Mouse (Mus musculus): ENCODE measurements around the gene 2410004B18Rik.
A peak's percentile ranks its signal among the peaks of the same experiment; 100 is the strongest.
"Not testable (repeated sequence)": the region's sequence is repeated elsewhere in the genome, so short reads cannot be mapped to it uniquely, and the experiment has no call there.

2410004B18Rik gene

GRCm38 (mm10) chr3:145937505-145938404 is at the start of gene 2410004B18Rik:
2410004B18Rik (plus strand) TSS chr3:145938014.
- peak; percentile 92 to 93 for DNase-seq (ENCODE audit: low read depth in 2 of 2, low spot score in 2 of 2)

DNA sequence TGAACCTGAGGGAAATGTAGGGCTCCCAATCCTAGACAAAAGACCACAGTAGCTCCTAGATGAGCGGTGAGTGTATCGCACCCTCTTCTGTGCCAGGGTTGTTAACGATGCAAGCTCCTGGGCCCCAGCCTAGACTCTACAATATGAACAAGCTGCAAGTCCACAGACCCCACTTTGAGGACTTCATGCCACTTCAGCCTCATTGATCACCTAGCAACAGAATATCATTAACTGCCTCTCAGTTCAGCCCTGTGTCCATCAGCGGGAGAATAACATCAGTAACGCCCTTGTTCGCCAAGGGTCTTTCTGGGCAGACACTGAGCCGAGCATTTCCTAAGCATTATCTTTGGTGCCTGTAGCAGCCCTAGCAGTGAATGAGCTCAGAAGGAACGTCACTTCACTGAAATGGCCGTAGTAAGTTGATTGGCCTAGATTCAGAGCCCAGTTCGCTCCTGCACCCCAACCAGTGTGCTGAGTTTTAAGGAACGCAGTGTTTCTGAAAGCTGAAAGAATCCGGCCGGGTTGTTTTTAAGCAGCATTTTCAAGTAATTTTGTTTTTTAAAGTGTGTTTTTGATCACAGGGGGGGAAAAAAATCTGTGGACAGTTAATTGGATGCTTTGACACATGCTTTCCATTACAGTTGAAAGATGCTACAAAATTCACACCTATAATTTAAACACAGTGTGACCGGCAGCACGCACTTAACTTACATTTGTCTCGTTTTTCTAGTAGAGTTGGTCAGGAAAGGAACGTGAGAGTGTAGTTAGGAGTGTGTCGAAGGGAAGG is 47.3 kb upstream of the 2410004B18Rik start:
- DNase-seq (ENCODE audit: low read depth in 2 of 2, low spot score in 2 of 2) = no peak

- no peak for DNase-seq (ENCODE audit: low read depth in 2 of 2, low spot score in 2 of 2)
Observed at GRCm38 (mm10) chr3:145892451-145892850, 45.4 kb upstream of the 2410004B18Rik start.

GRCm38 (mm10) chr3:145894131-145894530 is 43.7 kb upstream of the 2410004B18Rik start:
- DNase-seq (ENCODE audit: low read depth in 2 of 2, low spot score in 2 of 2) = no peak

GRCm38 (mm10) chr3:145897749-145898148 is 40.1 kb upstream of the 2410004B18Rik start:
- DNase-seq (ENCODE audit: low read depth in 2 of 2, low spot score in 2 of 2) = no peak

GRCm38 (mm10) chr3:145899832-145900231 is 38.0 kb upstream of the 2410004B18Rik start:
- DNase-seq (ENCODE audit: low read depth in 2 of 2, low spot score in 2 of 2) = no peak

GRCm38 (mm10) chr3:145903530-145903929 is 34.3 kb upstream of the 2410004B18Rik start:
- DNase-seq (ENCODE audit: low read depth in 2 of 2, low spot score in 2 of 2) = no peak

DNA sequence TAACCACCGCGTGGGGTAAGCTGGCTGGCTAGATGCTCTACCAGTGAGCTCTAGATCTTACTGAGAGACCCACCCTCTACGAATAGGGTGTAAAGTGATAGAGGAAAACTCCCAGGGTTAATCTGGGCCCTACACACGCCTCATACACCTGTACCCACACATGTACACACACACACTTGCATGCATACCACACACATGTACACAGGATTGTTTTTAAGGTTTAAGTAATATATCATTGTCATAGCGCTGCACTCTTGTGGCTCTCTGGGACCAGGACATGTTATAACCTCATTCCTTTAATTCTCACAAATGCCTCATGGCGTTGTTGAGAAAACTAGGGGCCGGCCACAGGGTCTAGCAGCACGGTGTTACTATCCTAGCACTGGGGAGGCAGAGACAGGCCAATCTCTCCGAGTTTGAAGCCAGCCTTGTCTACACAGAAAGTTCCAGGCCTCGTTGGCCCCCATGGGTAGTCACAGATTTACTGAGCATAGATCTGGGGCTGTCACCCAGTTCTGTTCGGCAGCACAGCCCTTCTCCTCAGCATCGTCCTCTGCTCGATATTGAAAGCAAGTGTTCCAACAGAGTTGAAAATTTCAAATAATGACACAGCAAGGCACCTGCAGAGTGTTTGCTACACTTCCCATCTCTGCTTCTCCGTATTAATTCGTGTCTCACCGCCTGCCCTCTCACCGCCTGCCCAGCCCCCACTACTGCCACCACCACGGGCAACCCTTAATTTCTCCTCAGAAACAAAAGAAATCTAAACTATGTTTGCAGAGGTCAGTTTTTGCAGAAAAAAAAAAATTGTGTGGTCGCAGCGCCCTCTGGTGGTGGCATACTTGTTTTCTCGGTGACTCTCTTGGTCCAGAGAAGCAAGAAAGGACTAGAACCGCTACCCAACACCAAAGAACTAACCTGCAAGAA is 32.7 kb upstream of the 2410004B18Rik start:
- peak; percentile 26 to 42 for DNase-seq (ENCODE audit: low read depth in 2 of 2, low spot score in 2 of 2)

GRCm38 (mm10) chr3:145906582-145906981 is 31.2 kb upstream of the 2410004B18Rik start:
- no peak for DNase-seq (ENCODE audit: low read depth in 2 of 2, low spot score in 2 of 2)

DNA sequence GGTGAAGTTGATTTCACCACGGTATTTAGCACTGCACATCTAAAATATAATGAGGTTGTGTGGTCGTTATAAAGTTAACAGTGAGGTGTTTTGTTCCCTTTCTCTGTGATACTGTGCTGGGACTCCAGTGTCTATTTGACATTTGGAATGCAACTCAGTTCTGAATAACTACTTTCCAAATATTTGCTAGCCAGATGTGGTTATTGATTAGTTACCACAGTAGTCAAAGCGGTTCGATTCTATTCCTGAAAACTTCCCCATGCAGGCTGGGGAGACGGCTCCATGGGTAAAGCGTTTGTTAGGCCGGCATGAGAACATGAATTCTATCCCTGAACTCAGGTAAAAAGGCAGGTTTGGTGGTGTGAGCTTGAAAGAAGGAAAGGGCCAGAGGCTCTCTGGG is 25.3 kb upstream of the 2410004B18Rik start:
- DNase-seq (ENCODE audit: low read depth in 2 of 2, low spot score in 2 of 2) = no peak

- DNase-seq (ENCODE audit: low read depth in 2 of 2, low spot score in 2 of 2) = no peak
Observed at GRCm38 (mm10) chr3:145913263-145913662, 24.6 kb upstream of the 2410004B18Rik start.

DNA sequence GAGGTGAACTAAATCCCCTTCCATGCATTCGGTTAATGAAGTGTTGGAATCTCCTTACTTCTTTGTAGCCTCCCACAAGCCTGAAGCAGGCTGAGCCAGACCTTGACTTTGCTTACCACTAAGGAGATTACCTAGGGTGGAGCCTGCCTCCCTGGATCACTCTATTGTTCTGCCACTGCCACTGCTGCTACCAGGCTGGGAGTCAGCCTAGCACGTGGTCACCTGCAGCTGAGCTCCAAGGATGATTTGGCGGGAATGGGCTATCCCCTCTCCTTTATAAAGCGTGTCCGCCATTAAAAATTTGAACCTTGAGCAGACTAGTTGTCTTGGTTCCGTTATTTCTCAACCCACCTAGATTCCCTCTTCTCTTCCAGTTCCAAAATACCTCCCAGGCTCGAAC is 23.9 kb upstream of the 2410004B18Rik start:
- DNase-seq (ENCODE audit: low read depth in 2 of 2, low spot score in 2 of 2) = not testable (repeated sequence)

GRCm38 (mm10) chr3:145916374-145916773 is 21.4 kb upstream of the 2410004B18Rik start:
- no peak for DNase-seq (ENCODE audit: low read depth in 2 of 2, low spot score in 2 of 2)

GRCm38 (mm10) chr3:145916826-145917225 is 21.0 kb upstream of the 2410004B18Rik start:
- DNase-seq (ENCODE audit: low read depth in 2 of 2, low spot score in 2 of 2) = peak in 1 of 2 experiments; percentile 14

DNA sequence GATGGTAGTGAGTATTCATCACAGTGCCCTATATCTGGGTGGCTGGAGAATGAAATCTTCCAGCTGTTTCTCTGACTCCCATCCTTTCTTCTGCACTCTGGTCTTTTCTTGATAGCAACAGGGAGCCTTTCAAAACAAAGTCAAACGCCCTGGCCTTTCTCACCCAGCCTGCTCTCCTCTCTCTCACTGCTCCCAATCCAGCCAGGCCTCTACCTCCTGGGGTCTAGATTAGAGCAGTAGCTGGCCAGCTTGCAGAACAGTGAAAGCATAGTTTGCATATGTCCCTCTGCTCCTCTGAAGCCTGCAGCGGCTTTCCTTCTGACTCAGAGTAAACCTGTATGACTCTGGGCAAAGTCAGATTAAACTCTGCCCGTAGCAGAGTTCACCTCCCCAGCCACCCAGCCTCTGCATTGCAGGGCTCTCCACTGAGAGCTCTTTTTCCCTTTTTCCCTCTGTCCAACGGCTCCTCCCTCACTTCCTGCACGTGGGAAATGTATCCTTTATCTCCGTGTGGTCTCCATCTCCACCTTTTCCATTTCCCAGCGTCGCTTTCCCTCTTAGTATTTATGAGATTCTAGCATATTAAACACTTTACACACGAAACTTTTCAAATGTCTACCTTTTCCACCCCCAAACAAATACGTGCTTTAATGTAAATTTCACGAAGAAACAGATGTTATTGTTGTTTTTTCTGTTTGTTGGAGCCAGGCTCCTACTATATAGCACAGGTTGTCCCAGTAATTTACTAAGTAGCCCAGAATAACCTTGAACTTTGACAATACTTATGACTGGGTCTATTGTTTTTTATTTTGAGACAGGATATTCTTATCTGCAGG is 15.6 kb upstream of the 2410004B18Rik start, which contains the start of gene Bcl10:
Gene Bcl10 (plus strand): TSS at position 786 of the 836 bp plus-strand sequence.
- no peak for DNase-seq (ENCODE audit: low read depth in 2 of 2, low spot score in 2 of 2)

DNA sequence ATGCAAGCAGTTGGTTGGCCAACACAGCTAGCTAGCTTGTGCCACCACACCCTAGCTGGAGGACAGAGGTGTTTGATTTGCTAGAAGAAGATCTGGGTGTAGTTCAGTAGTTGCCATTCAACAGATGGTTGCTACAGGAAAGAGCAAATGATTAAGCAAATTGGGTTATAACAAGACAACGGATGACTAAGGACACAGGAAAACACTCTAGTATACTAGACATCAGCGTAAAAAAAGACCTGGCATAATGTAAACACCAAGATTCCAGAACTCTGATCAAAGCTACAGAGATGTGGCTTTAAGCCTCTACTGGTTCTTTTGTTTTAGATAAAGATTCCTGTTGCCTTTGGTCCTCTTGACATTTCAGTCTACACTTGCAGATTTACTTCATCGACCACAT is 14.8 kb upstream of the 2410004B18Rik start:
- DNase-seq (ENCODE audit: low read depth in 2 of 2, low spot score in 2 of 2) = no peak

GRCm38 (mm10) chr3:145923874-145924577 is 13.8 kb upstream of the 2410004B18Rik start:
- peak; percentile 98 for DNase-seq (ENCODE audit: low read depth in 2 of 2, low spot score in 2 of 2)

GRCm38 (mm10) chr3:145924649-145925337 is 13.0 kb upstream of the 2410004B18Rik start:
- peak; percentile 50 to 52 for DNase-seq (ENCODE audit: low read depth in 2 of 2, low spot score in 2 of 2)

- DNase-seq (ENCODE audit: low read depth in 2 of 2, low spot score in 2 of 2) = no peak
Observed at GRCm38 (mm10) chr3:145925506-145925905, 12.3 kb upstream of the 2410004B18Rik start.
